Mouse (Mus musculus) spleen, adult 2 months (tissue): ENCODE results near the gene Stx8.

Experiments used
- CTCF ChIP-seq: fragments of 200-500 bp; IDR thresholded peaks from 2 replicates; pipeline ENCODE4 v1.5.1; 2011; ENCODE audit warnings: mild to moderate bottlenecking, inconsistent platforms; ENCODE audit not compliant: insufficient read depth, insufficient read length, insufficient replicate concordance; ENCODE audit errors: extremely low read depth
- POLR2A ChIP-seq: fragments of 200-500 bp; IDR thresholded peaks from 2 replicates; pipeline ENCODE4 v1.6.1; 2011; ENCODE audit warnings: low read depth, low read length, inconsistent platforms

DNA sequence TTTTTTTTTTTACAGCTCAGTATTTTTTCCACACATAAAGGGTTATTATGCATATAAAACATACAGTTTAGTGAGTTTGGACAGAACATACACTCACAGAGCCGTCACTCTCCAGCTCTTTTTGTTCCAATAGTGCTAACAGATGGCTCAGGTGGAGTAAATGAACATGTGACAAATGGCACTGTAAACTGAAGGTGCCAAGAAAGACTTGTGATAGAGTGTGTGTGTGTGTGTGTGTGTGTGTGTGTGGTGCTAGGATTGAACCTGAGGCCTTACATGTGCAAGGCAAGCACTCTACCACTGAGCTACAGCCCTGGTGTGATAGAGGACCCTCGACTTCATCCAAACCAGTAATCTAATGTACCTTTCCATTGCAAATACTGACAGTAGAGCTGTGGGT is 96.1 kb downstream of the Stx8 start:
- TF ChIP-seq CTCF (no peak), POLR2A (no peak)
